Mouse (Mus musculus) neural tube, embryonic 13.5 days (tissue): ENCODE results near the gene Prorsd1. TPM values are rescaled to one million over a fixed set of nuclear protein-coding genes. Genes with fewer than 3 reads are reported as not detected.
"Not testable (repeated sequence)": the region's sequence is repeated elsewhere in the genome, so short reads cannot be mapped to it uniquely, and the experiment has no call there.

Source experiments
- ATAC-seq: fragments of 200-750 bp; cut with Nextera tagmentation; 2 replicates; pipeline ENCODE4 v1.8.0; 2017; ENCODE audit warnings: low read depth, mild to moderate bottlenecking, moderate TSS enrichment, moderate library complexity
- H3K27ac ChIP-seq: fragments of 300-500 bp; sonication (generic); replicated peaks from 2 replicates; pipeline ENCODE4 v1.5.1; 2015; ENCODE audit warnings: moderate library complexity, mild to moderate bottlenecking, inconsistent platforms
- H3K27me3 ChIP-seq: fragments of 300-500 bp; sonication (generic); 2 replicates; pipeline ENCODE4 v1.6.1; 2015; ENCODE audit warnings: mild to moderate bottlenecking, inconsistent platforms
- H3K36me3 ChIP-seq: fragments of 300-500 bp; sonication (generic); 2 replicates; pipeline ENCODE4 v1.6.1; 2015; ENCODE audit warnings: mild to moderate bottlenecking, inconsistent platforms
- H3K4me1 ChIP-seq: fragments of 300-500 bp; sonication (generic); replicated peaks from 2 replicates; pipeline ENCODE4 v1.6.1; 2015; ENCODE audit warnings: inconsistent platforms
- H3K4me2 ChIP-seq: fragments of 300-500 bp; sonication (generic); 2 replicates; pipeline ENCODE4 v1.6.1; 2015; ENCODE audit warnings: inconsistent platforms, mild to moderate bottlenecking, moderate library complexity
- H3K4me3 ChIP-seq: fragments of 300-500 bp; sonication (generic); 2 replicates; pipeline ENCODE4 v1.5.1; 2015; ENCODE audit warnings: mild to moderate bottlenecking, inconsistent platforms
- H3K9ac ChIP-seq: fragments of 300-500 bp; sonication (generic); 2 replicates; pipeline ENCODE4 v1.6.1; 2015; ENCODE audit warnings: moderate library complexity, mild to moderate bottlenecking, inconsistent platforms
- H3K9me3 ChIP-seq: fragments of 300-500 bp; sonication (generic); 2 replicates; pipeline ENCODE4 v1.6.1; 2016; ENCODE audit warnings: inconsistent platforms
- WGBS: fragments of 180-500 bp; shearing (Covaris S2); methylation state at CpG from one replicate; pipeline ENCODE4 v1.1.7; 2015; 5-methylcytosine and 5-hydroxymethylcytosine counted together
- polyA plus RNA-seq: library from polyadenylated mRNA; unstranded; fragments of >200 nt; fragmentation: Nextera tagmentation; extraction: Ambion mirVana; gene quantifications from 2 replicates; pipeline ENCODE4 v1.2.1, GENCODE M21; 2015

Prorsd1 gene
- polyA plus RNA-seq, result 14.4 and 17.8 TPM in 2 replicates

DNA sequence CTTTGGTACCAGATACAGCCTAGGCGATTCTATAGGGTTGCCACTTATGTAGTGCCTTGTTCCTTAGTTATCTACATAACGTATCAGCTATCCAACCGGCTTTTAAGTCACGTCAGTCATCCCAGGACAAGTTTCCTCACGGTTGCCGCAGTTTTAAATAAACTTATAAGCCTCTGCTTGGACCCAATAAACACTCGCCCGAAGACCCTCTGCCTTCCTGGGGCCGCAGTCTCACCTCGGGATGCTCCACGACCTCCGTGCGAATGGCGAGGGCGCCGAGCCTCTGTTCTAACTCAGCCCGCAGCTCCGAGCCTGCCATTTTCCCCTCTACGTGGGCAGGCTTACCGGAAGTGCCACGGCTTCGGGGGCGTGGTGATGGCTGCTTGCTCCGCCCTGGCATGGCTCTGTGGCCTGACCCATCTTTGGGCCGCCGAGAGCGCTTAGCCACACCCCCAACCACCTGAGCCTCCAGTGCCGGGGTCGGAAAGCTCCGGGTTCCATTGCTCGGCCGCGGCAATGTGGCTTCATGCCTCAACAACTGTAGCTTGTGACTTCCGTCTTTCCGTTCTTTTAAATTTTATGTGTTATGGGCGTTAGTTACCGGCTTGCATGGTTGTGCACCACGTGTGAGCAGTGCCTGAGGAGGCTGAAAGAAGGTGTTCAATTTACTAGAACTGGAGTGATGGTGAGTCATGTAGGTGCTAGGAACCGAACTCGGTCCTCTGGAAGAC, at the start of gene Prorsd1:
TSS of gene Prorsd1 (minus strand) at position 352 of the 731 bp plus-strand sequence.
- Histone ChIP-seq H3K9me3 (no peaks in the 10 kb centered on the region), H3K27ac (peak within 1 kb of the TSS; percentile 63), H3K4me3 (peak within 1 kb of the TSS; percentile 60), H3K27me3 (no peaks in the 10 kb centered on the region), H3K9ac (peak within 1 kb of the TSS; percentile 78), H3K4me2 (peak within 1 kb of the TSS; percentile 61), H3K36me3 (peaks cover 21% of the 10 kb centered on the region), H3K4me1 (peaks cover 10% of the 10 kb centered on the region)
- 3% methylated on average over 40 of the region's 40 CpGs for WGBS
- peak; percentile 98 for ATAC-seq

DNA sequence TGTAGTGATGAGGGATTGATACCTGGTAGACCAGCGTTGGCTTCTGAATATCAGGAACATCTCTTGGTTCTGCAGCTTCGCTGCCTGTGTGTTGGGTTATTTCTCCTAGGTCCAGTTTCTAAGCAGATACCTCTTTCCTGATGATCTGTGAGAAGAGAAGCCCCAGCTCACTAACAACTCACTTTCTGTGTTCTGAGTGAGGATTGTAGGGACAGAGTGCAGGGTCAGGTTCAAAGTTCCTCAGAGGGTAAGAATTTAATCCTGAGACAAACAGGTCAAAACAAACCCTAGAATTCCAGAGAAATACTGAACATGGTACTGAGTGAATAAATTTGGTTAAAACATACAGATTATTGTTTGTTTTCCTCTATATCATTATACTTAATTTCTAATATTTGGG, 48.6 kb upstream of the Prorsd1 start:
- no peaks in the 10 kb centered on the region for H3K4me1 ChIP-seq
- H3K9me3 ChIP-seq, result no peaks in the 10 kb centered on the region
- 85% methylated on average over 2 of the region's 2 CpGs for WGBS
- no peak for ATAC-seq
- H3K27me3 ChIP-seq, result no peaks in the 10 kb centered on the region
- no peak overlapping the region for H3K4me3 ChIP-seq
- no peak overlapping the region for H3K27ac ChIP-seq
- H3K9ac ChIP-seq, result no peak overlapping the region
- H3K4me2 ChIP-seq, result no peak overlapping the region
- H3K36me3 ChIP-seq, result no peaks in the 10 kb centered on the region

DNA sequence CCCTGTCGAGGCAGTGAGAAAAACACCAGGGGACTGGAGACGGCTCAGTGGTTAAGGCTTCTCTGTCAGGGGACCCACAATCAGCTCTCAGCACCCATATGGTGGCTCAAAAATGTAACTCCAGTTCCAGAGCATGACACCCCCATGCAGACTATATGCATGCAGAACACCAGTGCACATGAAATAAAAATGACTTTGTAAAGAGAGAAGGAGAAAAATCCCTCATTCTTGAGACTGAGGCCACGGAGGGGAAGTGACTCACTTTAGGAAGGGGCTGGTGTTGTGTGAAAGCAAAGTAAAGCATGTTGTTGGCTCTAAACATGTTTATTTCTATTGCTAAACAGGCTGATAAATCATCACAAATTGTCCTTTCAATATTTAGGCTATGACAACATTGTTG, 46.2 kb upstream of the Prorsd1 start:
- no peak for ATAC-seq
- WGBS, result 89% methylated on average over 3 of the region's 3 CpGs
- no peak overlapping the region for H3K9ac ChIP-seq
- no peaks in the 10 kb centered on the region for H3K36me3 ChIP-seq
- no peaks in the 10 kb centered on the region for H3K9me3 ChIP-seq
- H3K4me1 ChIP-seq, result no peaks in the 10 kb centered on the region
- no peaks in the 10 kb centered on the region for H3K27me3 ChIP-seq
- H3K4me2 ChIP-seq, result no peak overlapping the region
- H3K4me3 ChIP-seq, result no peak overlapping the region
- no peak overlapping the region for H3K27ac ChIP-seq

DNA sequence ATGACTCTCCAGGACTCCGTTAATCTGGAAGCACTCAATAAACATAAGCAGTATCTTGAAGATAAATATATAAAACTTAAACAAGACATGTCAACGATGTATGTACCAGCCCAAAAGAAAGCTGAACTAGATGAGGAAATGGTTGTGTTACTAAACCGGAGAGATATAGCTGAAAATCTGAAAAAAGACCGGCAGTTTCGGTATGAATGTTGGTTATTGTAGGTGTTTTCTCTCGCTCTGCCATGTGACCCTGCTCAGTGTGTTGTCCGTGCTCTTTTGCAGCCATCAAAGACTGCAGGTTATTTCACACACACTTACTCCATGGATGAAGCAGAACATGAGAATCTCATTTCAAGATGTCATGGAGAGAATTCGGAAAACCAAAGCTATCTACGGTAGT, 45.6 kb upstream of the Prorsd1 start:
- WGBS, result 89% methylated on average over 9 of the region's 9 CpGs
- no peak overlapping the region for H3K4me2 ChIP-seq
- no peaks in the 10 kb centered on the region for H3K27me3 ChIP-seq
- ATAC-seq, result no peak
- H3K27ac ChIP-seq, result no peak overlapping the region
- no peaks in the 10 kb centered on the region for H3K4me1 ChIP-seq
- H3K9ac ChIP-seq, result no peak overlapping the region
- H3K9me3 ChIP-seq, result no peaks in the 10 kb centered on the region
- no peaks in the 10 kb centered on the region for H3K36me3 ChIP-seq
- H3K4me3 ChIP-seq, result no peak overlapping the region

DNA sequence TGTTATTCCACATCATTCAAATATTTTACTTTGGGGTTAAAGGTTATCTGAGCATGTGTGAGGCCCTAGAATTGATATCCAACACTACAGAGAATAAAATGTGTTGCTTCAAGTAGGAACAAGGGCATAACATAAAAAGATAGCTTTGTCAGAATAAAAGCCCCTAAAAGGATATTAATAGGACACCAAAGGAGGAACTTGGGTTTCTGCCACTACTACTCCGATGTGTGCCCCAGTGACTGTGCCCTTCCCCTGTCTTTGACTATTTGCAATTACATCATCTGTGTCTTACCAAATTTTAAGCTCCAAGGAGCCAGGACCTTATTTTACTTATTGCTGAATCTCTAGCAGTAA, 34.6 kb upstream of the Prorsd1 start:
- 89% methylated on average over 1 of the region's 1 CpGs for WGBS
- Histone ChIP-seq H3K4me3 (no peak overlapping the region), H3K27ac (no peak overlapping the region), H3K9ac (no peak overlapping the region), H3K27me3 (no peaks in the 10 kb centered on the region), H3K9me3 (no peaks in the 10 kb centered on the region), H3K4me2 (no peak overlapping the region), H3K4me1 (peaks cover 16% of the 10 kb centered on the region), H3K36me3 (peaks cover 23% of the 10 kb centered on the region)
- no peak for ATAC-seq

DNA sequence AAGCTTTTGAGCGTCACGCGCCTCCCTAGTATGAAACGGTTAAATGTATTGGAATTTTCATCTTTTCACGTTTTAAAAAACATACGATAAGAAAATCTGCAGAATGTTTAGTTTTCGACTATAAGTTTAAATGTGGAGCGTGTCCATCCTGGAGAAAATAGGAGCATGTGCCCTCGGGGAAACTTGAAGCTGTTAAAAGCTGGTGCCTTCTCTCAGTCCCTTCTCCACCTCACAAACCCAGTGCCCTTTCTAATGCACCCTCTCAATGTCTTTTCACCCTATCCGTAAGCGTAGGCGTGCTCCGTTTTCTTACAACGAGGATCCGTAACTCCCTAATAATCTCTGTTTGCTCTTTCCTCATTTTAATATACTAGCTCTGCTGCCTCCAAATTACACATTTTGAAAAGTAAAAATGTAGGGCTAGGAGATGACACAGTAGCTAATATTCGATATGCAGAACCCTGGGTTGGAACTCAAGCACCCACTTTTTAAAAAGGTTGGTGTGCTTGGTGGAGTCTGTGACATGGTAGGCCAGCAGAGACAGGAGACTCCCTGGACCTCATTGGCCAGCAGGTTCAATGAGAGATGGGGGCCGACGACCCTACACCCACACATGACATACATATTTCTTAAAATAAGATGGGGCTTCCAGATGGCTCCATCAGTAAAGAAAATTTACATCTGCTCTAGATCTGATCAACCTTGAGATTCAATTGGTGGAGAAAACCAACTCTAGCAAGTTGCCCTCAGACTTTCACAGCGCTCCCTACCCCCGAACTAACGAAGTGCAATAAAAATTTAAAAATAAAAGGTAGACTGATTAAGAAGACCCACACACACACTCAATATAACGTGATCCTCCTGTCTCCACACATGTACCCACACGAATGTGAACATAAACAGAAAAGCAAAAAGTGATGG, 33.9 kb upstream of the Prorsd1 start:
- 26% methylated on average over 23 of the region's 23 CpGs for WGBS
- H3K9ac ChIP-seq, result peak overlapping the region; percentile 89
- H3K27ac ChIP-seq, result peak overlapping the region; percentile 88
- ATAC-seq, result peak; percentile 20; the same call in 1 of the 2 replicates
- no peaks in the 10 kb centered on the region for H3K9me3 ChIP-seq
- H3K4me2 ChIP-seq, result peak overlapping the region; percentile 71
- H3K27me3 ChIP-seq, result no peaks in the 10 kb centered on the region
- peak overlapping the region; percentile 82 for H3K4me3 ChIP-seq
- H3K36me3 ChIP-seq, result peaks cover 29% of the 10 kb centered on the region
- peaks cover 16% of the 10 kb centered on the region for H3K4me1 ChIP-seq

DNA sequence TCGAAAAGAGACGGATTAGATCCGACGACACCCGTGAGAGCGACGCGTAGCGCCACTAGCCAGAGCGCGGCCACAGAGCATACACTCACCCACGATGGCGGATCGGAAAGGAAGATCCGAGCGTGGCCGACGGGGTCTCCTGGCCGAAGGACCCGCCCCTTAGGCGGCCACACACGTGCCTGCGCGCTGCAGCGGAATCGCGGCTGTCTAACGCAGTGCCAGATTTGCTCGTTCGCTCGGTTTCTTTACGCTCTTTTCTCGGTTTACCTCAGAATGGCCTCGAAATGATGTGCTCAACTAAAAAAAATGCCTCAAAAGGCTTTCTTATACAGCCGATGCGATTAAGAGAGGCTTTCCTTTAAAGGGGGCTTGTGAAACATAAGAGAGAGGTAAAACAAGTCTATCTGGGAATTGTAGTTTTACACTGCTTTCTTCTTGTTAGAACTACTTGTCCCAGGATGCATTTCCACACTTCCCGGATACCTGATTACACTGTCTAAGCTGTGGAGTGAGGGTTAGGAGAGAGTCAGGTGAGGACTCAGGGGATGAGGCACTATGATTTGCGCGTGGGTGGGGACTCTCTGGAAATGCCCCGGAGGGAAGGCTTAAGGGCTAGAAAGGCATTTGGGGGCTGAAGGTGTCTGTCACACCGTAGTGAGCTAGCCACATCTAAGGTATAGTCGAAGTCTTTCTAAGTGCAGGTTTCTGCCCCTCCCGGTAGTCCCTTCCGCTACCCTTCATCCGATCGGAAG, 33.1 kb upstream of the Prorsd1 start, which contains the start of the genes Clhc1 and Rps27a:
TSS of gene Clhc1 (plus strand) at position 199 of the 752 bp plus-strand sequence.
TSS of gene Rps27a (minus strand) at position 358 of the 752 bp plus-strand sequence.
- Histone ChIP-seq H3K9me3 (no peaks in the 10 kb centered on the region), H3K4me2 (peak within 1 kb of the TSS; percentile 71), H3K27ac (peak within 1 kb of the TSS; percentile 88), H3K4me1 (peaks cover 16% of the 10 kb centered on the region), H3K4me3 (peak within 1 kb of the TSS; percentile 82), H3K9ac (peak within 1 kb of the TSS; percentile 89), H3K36me3 (peaks cover 35% of the 10 kb centered on the region), H3K27me3 (no peaks in the 10 kb centered on the region)
- WGBS, result under 1% methylated on average over 46 of the region's 46 CpGs
- peak; percentile 99 for ATAC-seq

DNA sequence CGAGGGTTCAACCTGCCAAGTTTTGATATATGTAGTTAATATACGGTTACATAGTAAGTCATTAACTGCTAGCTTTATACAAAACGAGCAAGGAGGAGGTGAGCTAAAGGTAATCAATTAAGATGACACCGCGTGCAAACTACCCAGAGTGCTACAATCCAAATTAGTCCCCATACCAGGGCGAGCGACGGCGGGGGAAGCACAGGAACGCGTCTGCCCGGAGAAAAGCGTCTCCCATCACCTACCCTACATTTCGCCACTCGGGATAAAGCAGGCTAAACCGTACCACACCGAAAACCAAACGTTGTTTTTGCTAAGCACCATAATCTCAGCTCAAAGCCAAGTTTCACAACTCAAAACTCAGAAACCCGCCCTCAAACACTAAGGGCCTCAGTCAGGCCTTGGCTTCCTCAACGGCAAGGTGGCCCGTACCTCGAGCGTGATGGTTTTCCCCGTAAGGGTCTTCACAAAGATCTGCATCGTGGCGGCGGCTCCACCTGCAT, 32.5 kb upstream of the Prorsd1 start:
- Histone ChIP-seq H3K4me3 (peak overlapping the region; percentile 82), H3K9me3 (no peaks in the 10 kb centered on the region), H3K4me1 (peaks cover 16% of the 10 kb centered on the region), H3K27ac (peak overlapping the region; percentile 88), H3K36me3 (peaks cover 40% of the 10 kb centered on the region), H3K4me2 (peak overlapping the region; percentile 71), H3K9ac (peak overlapping the region; percentile 89), H3K27me3 (no peaks in the 10 kb centered on the region)
- ATAC-seq, result peak; percentile 21
- under 1% methylated on average over 27 of the region's 27 CpGs for WGBS

DNA sequence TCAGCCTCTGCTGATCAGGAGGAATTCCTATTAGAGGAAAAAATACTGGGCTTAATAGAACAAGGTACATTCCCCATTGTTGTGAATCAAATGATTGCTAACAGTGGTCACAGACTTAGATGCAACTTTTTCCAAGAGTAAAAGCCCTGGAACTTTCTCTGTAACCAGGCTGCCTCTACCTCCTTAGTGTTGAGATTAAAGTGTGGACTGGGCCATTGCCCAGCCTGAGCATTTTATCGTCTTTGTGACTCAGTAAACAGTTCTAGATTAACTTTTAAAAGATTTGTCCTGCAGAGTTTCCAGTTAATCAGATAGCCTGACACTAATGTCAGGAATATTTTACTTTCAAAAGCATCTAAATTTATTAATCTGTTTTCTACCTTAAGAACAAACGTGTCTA, 31.9 kb upstream of the Prorsd1 start:
- Histone ChIP-seq H3K27ac (no peak overlapping the region), H3K27me3 (no peaks in the 10 kb centered on the region), H3K9ac (peak overlapping the region; percentile 89), H3K4me1 (peaks cover 16% of the 10 kb centered on the region), H3K9me3 (no peaks in the 10 kb centered on the region), H3K36me3 (peaks cover 43% of the 10 kb centered on the region), H3K4me2 (peak overlapping the region; percentile 71), H3K4me3 (peak overlapping the region; percentile 82)
- 24% methylated on average over 2 of the region's 2 CpGs for WGBS
- ATAC-seq, result no peak

DNA sequence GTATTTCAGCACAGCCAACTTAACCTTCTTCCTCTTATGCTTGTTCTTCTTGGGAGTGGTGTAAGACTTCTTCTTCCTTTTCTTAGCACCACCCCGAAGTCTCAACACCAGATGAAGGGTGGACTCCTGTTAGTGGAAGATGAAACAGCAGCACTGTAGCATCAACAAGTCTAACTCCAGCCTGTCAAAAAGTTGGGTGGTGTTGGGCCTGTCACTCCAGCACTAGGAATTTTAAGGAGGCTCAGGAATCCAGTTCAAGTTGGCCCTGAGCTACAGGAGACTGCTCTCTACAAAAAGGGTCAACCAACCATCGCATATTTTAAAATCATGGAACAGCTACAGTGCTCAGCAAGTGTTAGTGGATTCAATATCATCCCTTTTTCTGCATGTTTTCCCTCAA, 31.5 kb upstream of the Prorsd1 start:
- peak overlapping the region; percentile 71 for H3K4me2 ChIP-seq
- not testable (repeated sequence) for H3K27me3 ChIP-seq, H3K27ac ChIP-seq, ATAC-seq, H3K9me3 ChIP-seq
- H3K36me3 ChIP-seq, result peaks cover 46% of the 10 kb centered on the region
- H3K9ac ChIP-seq, result peak overlapping the region; percentile 89
- peaks cover 16% of the 10 kb centered on the region for H3K4me1 ChIP-seq
- 97% methylated on average over 2 of the region's 2 CpGs for WGBS
- H3K4me3 ChIP-seq, result peak overlapping the region; percentile 82

DNA sequence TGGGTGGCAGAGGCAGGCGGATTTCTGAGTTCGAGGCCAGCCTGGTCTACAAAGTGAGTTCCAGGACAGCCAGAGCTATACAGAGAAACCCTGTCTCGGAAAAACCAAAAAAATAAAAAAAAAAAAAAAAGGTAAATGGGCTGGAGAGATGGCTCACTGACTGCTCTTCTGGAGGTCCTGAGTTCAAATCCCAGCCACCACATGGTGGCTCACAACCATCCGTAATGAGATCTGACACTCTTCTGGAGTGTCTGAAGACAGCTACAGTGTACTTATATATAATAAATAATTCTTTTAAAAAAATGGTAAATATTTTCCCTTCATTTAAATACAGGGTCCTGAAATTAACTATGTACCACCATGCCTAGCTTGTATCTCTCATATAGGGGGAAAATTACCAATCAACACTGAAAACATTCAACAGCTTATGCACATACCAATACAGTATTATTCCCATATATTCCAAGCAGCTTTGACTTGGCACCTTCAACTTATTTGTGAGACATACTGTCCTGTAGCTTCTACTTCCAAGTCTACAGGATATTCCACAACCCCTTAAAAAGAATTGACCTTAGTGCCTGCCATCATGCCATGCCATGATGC, 30.4 kb upstream of the Prorsd1 start:
- H3K4me3 ChIP-seq, ATAC-seq, H3K4me2 ChIP-seq, H3K9me3 ChIP-seq, H3K27ac ChIP-seq, H3K9ac ChIP-seq, H3K27me3 ChIP-seq: not testable (repeated sequence)
- peaks cover 16% of the 10 kb centered on the region for H3K4me1 ChIP-seq
- peaks cover 56% of the 10 kb centered on the region for H3K36me3 ChIP-seq
- 90% methylated on average over 4 of the region's 4 CpGs for WGBS
